Mouse (Mus musculus) myocyte (in vitro differentiated cells): Measurements from ENCODE around the gene Cyth2. TPM values are rescaled to one million over a fixed set of nuclear protein-coding genes. Genes with fewer than 3 reads are reported as not detected.

Source experiments
- H3K27me3 ChIP-seq: one replicate; pipeline ENCODE4 v1.6.1; 2011; ENCODE audit not compliant: control insufficient read depth, insufficient read depth, insufficient read length
- H3K36me3 ChIP-seq: one replicate; pipeline ENCODE4 v1.6.1; 2011; ENCODE audit not compliant: control insufficient read depth, insufficient read depth
- H3K4me2 ChIP-seq: one replicate; pipeline ENCODE4 v1.6.1; 2011; ENCODE audit warnings: low read depth, control low read depth
- H3K4me3 ChIP-seq: one replicate; pipeline ENCODE4 v1.5.1; 2011; ENCODE audit warnings: mild to moderate bottlenecking, control low read depth, moderate library complexity
- H3K79me2 ChIP-seq: one replicate; pipeline ENCODE4 v1.6.1; 2011; ENCODE audit not compliant: control insufficient read depth, insufficient read depth
- H3ac ChIP-seq: one replicate; pipeline ENCODE4 v1.6.1; 2011; ENCODE audit not compliant: control insufficient read depth, insufficient read length
- CEBPB ChIP-seq: IDR thresholded peaks from 2 replicates; pipeline ENCODE4 v1.6.1; 2011; ENCODE audit warnings: mild to moderate bottlenecking, moderate library complexity; ENCODE audit not compliant: poor library complexity, insufficient read depth, severe bottlenecking
- E2F4 ChIP-seq: IDR thresholded peaks from one replicate; pipeline ENCODE4 v1.6.1; 2011; ENCODE audit warnings: mild to moderate bottlenecking, control low read depth, moderate library complexity; ENCODE audit not compliant: insufficient read depth
- MAX ChIP-seq: IDR thresholded peaks from one replicate; pipeline ENCODE4 v1.6.1; 2011; ENCODE audit warnings: low read depth, mild to moderate bottlenecking, control low read depth
- MYOD1 ChIP-seq, 3 experiments: IDR thresholded peaks; one replicate each; pipeline ENCODE4 v1.6.1; 2011; ENCODE audit warnings: control low read depth in 2 of 3, low read depth in 2 of 3, mild to moderate bottlenecking in 2 of 3, moderate library complexity in 1 of 3; ENCODE audit not compliant: insufficient read length in 2 of 3, control insufficient read depth in 1 of 3
- MYOG ChIP-seq, 3 experiments: IDR thresholded peaks; one replicate each; pipeline ENCODE4 v1.6.1; 2011; ENCODE audit warnings: control low read depth in 2 of 3, low read depth in 2 of 3, mild to moderate bottlenecking in 2 of 3; ENCODE audit not compliant: insufficient read length in 2 of 3, control insufficient read depth in 1 of 3, insufficient read depth in 1 of 3
- POLR2A ChIP-seq: IDR thresholded peaks from one replicate; pipeline ENCODE4 v1.6.1; 2011; ENCODE audit warnings: low read depth, mild to moderate bottlenecking, control low read depth, moderate library complexity; ENCODE audit not compliant: insufficient read length
- POLR2AphosphoS2 ChIP-seq: IDR thresholded peaks from one replicate; pipeline ENCODE4 v1.6.1; 2011; ENCODE audit warnings: low read depth, control low read depth; ENCODE audit not compliant: insufficient read length
- REST ChIP-seq: IDR thresholded peaks from one replicate; pipeline ENCODE4 v1.6.1; 2011; ENCODE audit warnings: mild to moderate bottlenecking, control low read depth, moderate library complexity; ENCODE audit not compliant: insufficient read depth, insufficient read length
- SRF ChIP-seq: IDR thresholded peaks from one replicate; pipeline ENCODE4 v1.6.1; 2011; ENCODE audit warnings: low read depth; ENCODE audit not compliant: control insufficient read depth, insufficient read length
- TCF12 ChIP-seq: IDR thresholded peaks from one replicate; pipeline ENCODE4 v1.6.1; 2011; ENCODE audit warnings: mild to moderate bottlenecking, control low read depth; ENCODE audit not compliant: poor library complexity, insufficient read depth, severe bottlenecking
- TCF3 ChIP-seq: IDR thresholded peaks from one replicate; pipeline ENCODE4 v1.6.1; 2011; ENCODE audit warnings: low read depth, control low read depth; ENCODE audit not compliant: insufficient read length
- USF1 ChIP-seq: IDR thresholded peaks from one replicate; pipeline ENCODE4 v1.6.1; 2011; ENCODE audit warnings: low read depth, mild to moderate bottlenecking, control low read depth, moderate library complexity
- polyA plus RNA-seq: library from polyadenylated mRNA; unstranded; fragments of >200 nt; fragmentation: generic; extraction: Trizol; gene quantifications from one replicate; pipeline ENCODE4 v1.2.1, GENCODE M21; 2012; ENCODE audit warnings: missing spikeins

Cyth2 gene
- polyA plus RNA-seq, 1 experiment = 145 TPM

GRCm38 (mm10) chr7:45800001-45800400 is 14.4 kb downstream of the Cyth2 start:
- H3K79me2 ChIP-seq = no peaks in the 10 kb centered on the region
- peak overlapping the region; percentile 19 for H3K4me3 ChIP-seq
- peak overlapping the region; percentile 97 for H3K4me2 ChIP-seq
- no peak overlapping the region for H3ac ChIP-seq
- H3K36me3 ChIP-seq = no peaks in the 10 kb centered on the region
- peaks cover 18% of the 10 kb centered on the region for H3K27me3 ChIP-seq
- TF ChIP-seq POLR2A (no peak), TCF12 (no peak)

- no peak overlapping the region for H3K4me2 ChIP-seq
- H3K36me3 ChIP-seq = no peaks in the 10 kb centered on the region
- no peak overlapping the region for H3K4me3 ChIP-seq
- no peaks in the 10 kb centered on the region for H3K79me2 ChIP-seq
- peaks cover 18% of the 10 kb centered on the region for H3K27me3 ChIP-seq
- TF ChIP-seq TCF12 (no peak), POLR2A (no peak), USF1 (no peak), REST (no peak), TCF3 (no peak), MYOG (IDR thresholded peaks at IDR 0.05; ENCODE audit: control insufficient read depth in 1 of 3, insufficient read depth in 1 of 3, insufficient read length in 2 of 3, low read depth in 2 of 3) (no peak), POLR2AphosphoS2 (no peak), CEBPB (no peak), MYOD1 (IDR thresholded peaks at IDR 0.05; ENCODE audit: control insufficient read depth in 1 of 3, insufficient read length in 2 of 3, low read depth in 2 of 3) (no peak), MAX (no peak), E2F4 (no peak)
- no peak overlapping the region for H3ac ChIP-seq
These were observed 15.4 kb downstream of the Cyth2 start for GRCm38 (mm10) chr7:45798931-45799330.

DNA sequence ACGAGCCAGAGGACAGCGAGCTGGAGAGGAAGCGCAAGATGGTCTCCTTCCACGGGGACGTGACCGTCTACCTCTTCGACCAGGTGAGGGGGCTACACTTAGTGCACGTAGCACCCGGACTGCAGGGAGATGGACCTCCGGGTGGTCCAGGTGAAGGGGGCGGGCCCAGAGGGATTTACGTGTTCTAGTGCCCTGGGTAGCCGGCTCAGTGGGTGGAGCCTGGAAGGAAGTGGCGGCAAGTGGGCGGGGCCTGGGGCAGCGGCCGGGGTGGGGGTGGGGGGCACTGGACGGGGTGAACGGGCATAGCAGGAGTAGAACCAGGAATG is 15.9 kb downstream of the Cyth2 start:
- no peak overlapping the region for H3K4me3 ChIP-seq
- H3K27me3 ChIP-seq = peaks cover 18% of the 10 kb centered on the region
- no peak overlapping the region for H3K4me2 ChIP-seq
- H3K36me3 ChIP-seq = no peaks in the 10 kb centered on the region
- TF ChIP-seq MYOG (IDR thresholded peaks at IDR 0.05; ENCODE audit: control insufficient read depth in 1 of 3, insufficient read depth in 1 of 3, insufficient read length in 2 of 3, low read depth in 2 of 3) (no peak), CEBPB (no peak), SRF (no peak), E2F4 (no peak), TCF3 (no peak), POLR2AphosphoS2 (no peak), POLR2A (no peak), MYOD1 (IDR thresholded peaks at IDR 0.05; ENCODE audit: control insufficient read depth in 1 of 3, insufficient read length in 2 of 3, low read depth in 2 of 3) (no peak), MAX (no peak), TCF12 (no peak), REST (no peak), USF1 (no peak)
- H3ac ChIP-seq = no peak overlapping the region
- no peaks in the 10 kb centered on the region for H3K79me2 ChIP-seq

- TF ChIP-seq POLR2AphosphoS2 (no peak), MYOG (IDR thresholded peaks at IDR 0.05; ENCODE audit: control insufficient read depth in 1 of 3, insufficient read depth in 1 of 3, insufficient read length in 2 of 3, low read depth in 2 of 3) (no peak), MAX (no peak), CEBPB (no peak), REST (no peak), POLR2A (no peak), MYOD1 (IDR thresholded peaks at IDR 0.05; ENCODE audit: control insufficient read depth in 1 of 3, insufficient read length in 2 of 3, low read depth in 2 of 3) (no peak)
- H3ac ChIP-seq = no peak overlapping the region
- no peaks in the 10 kb centered on the region for H3K79me2 ChIP-seq
- no peak overlapping the region for H3K4me3 ChIP-seq
- H3K27me3 ChIP-seq = peaks cover 18% of the 10 kb centered on the region
- H3K4me2 ChIP-seq = no peak overlapping the region
- no peaks in the 10 kb centered on the region for H3K36me3 ChIP-seq
These were observed 16.5 kb downstream of the Cyth2 start for GRCm38 (mm10) chr7:45797661-45798510.

DNA sequence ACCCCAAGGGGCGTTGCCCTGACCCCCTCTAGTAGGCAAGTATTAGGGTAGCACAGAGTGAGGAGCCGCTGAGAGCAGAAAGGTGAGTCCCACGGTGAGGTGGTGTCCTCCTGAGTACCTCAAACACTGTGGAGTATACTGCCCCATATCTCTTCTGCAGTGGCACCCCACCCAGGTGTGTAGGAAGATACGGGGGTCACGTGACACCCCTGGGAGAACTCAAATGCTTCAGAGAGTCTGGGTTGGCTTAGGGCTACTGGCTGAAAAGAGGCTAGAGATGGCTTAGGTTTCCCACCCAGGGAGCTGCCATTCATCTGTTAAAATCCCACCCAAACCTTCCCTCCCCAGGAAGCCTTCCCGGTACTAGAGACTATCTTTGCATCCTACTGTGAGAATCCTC is 17.4 kb downstream of the Cyth2 start:
- H3K27me3 ChIP-seq = peaks cover 23% of the 10 kb centered on the region
- TF ChIP-seq MAX = no peak
- TF ChIP-seq REST = no peak
- no peak for TF ChIP-seq POLR2AphosphoS2
- no peak for TF ChIP-seq TCF12
- no peak for TF ChIP-seq SRF
- TF ChIP-seq MYOG (IDR thresholded peaks at IDR 0.05; ENCODE audit: control insufficient read depth in 1 of 3, insufficient read depth in 1 of 3, insufficient read length in 2 of 3, low read depth in 2 of 3) = no peak
- TF ChIP-seq E2F4 = no peak
- no peak for TF ChIP-seq MYOD1 (IDR thresholded peaks at IDR 0.05; ENCODE audit: control insufficient read depth in 1 of 3, insufficient read length in 2 of 3, low read depth in 2 of 3)
- no peak for TF ChIP-seq USF1
- TF ChIP-seq CEBPB = no peak
- no peak for TF ChIP-seq TCF3
- no peak for TF ChIP-seq POLR2A
- no peak overlapping the region for H3K4me2 ChIP-seq
- H3K4me3 ChIP-seq = no peak overlapping the region
- H3K79me2 ChIP-seq = no peaks in the 10 kb centered on the region
- H3ac ChIP-seq = no peak overlapping the region
- H3K36me3 ChIP-seq = no peaks in the 10 kb centered on the region
